Mouse (Mus musculus): ENCODE results near the gene N4bp1.

- TF ChIP-seq POLR2A (IDR thresholded peaks at IDR 0.05; ENCODE audit: borderline replicate concordance, extremely low read depth, insufficient read depth, insufficient read length, poor library complexity, severe bottlenecking) (no peak), CTCF (IDR thresholded peaks at IDR 0.05; ENCODE audit: borderline replicate concordance, extremely low read depth, insufficient read depth, insufficient read length) (no peak)
Observed at GRCm38 (mm10) chr8:86787891-86788420, 97.1 kb downstream of the N4bp1 start.

All from brain, embryonic 14.5 days (tissue).